Mouse (Mus musculus): ENCODE measurements around the gene Gpr12. TPM values are rescaled to one million over a fixed set of nuclear protein-coding genes. Genes with fewer than 3 reads are reported as not detected.

Gene Gpr12
- polyA plus RNA-seq, 2 experiments: 0.08 to 0.52 TPM

- no peak for TF ChIP-seq POLR2A (IDR thresholded peaks at IDR 0.05; ENCODE audit: borderline replicate concordance, extremely low read depth, insufficient read depth, insufficient read length)
- H3K9ac ChIP-seq (ENCODE audit: low read depth, low read length, severe bottlenecking): no peak overlapping the region
- H3K27me3 ChIP-seq (ENCODE audit: control insufficient read depth, insufficient read depth, low read length): no peaks in the 10 kb centered on the region
- H3K4me3 ChIP-seq (replicated peaks; ENCODE audit: low read length): no peak overlapping the region
- H3K9me3 ChIP-seq (ENCODE audit: control insufficient read depth, low read length): no peaks in the 10 kb centered on the region
- no peaks in the 10 kb centered on the region for H3K4me1 ChIP-seq (ENCODE audit: control insufficient read depth, insufficient read depth, low read length)
- ATAC-seq (ENCODE audit: low FRiP score, low read depth): no peak
- 58% methylated on average over 5 of the region's 5 CpGs for WGBS
- H3K27ac ChIP-seq (replicated peaks; ENCODE audit: low read depth, low read length): no peak overlapping the region
- DNase-seq (ENCODE audit: low spot score): peak; percentile 66
- no peak overlapping the region for H3K4me2 ChIP-seq (replicated peaks; ENCODE audit: low read depth, low read length, severe bottlenecking)
- no peaks in the 10 kb centered on the region for H3K36me3 ChIP-seq (ENCODE audit: control insufficient read depth, insufficient read depth, low read length)
Observed at GRCm38 (mm10) chr5:146627901-146628300, 42.9 kb upstream of the Gpr12 start.

DNA sequence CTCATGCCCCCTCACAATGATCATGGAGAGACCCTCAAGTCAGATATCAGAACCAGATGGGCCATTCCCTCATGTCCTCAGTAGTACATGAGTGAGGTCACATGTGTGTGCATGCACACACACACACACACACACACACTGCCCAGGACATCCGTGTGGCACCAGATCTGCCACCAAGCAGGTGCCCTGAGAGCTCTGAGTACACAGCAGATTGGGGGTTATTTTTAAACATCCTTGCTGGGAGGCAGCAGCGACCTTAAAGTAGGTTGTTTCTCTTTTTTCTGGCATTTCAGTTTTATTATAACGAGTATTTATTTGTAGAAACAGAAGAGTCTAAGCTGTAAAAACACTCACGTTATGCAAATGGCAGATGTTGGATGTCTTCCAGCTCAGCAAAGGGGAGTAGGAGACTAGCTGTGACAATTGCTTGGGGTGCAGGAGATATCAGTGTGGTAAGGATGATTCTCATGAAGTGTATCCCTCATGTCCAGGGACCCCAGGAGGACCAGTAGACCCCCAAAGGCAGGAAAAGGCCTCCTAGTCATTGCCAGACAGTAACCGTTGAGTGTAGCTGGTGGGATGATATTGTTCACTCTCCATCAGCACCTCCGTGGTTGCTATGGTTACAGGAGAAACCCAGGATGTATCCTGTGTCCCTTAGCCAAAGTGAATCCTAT lies 40.7 kb upstream of the Gpr12 start:
- ATAC-seq (ENCODE audit: low FRiP score, low read depth): no peak
- WGBS: 68% methylated on average over 6 of the region's 6 CpGs
- no peak overlapping the region for H3K4me3 ChIP-seq (replicated peaks; ENCODE audit: low read length)
- no peak overlapping the region for H3K4me2 ChIP-seq (replicated peaks; ENCODE audit: low read depth, low read length, severe bottlenecking)
- H3K27me3 ChIP-seq (ENCODE audit: control insufficient read depth, insufficient read depth, low read length): no peaks in the 10 kb centered on the region
- TF ChIP-seq POLR2A (IDR thresholded peaks at IDR 0.05; ENCODE audit: borderline replicate concordance, extremely low read depth, insufficient read depth, insufficient read length): no peak
- no peak overlapping the region for H3K27ac ChIP-seq (replicated peaks; ENCODE audit: low read depth, low read length)
- DNase-seq (ENCODE audit: low spot score): no peak
- H3K4me1 ChIP-seq (ENCODE audit: control insufficient read depth, insufficient read depth, low read length): no peaks in the 10 kb centered on the region
- H3K9me3 ChIP-seq (ENCODE audit: control insufficient read depth, low read length): no peaks in the 10 kb centered on the region
- H3K36me3 ChIP-seq (ENCODE audit: control insufficient read depth, insufficient read depth, low read length): no peaks in the 10 kb centered on the region
- H3K9ac ChIP-seq (ENCODE audit: low read depth, low read length, severe bottlenecking): no peak overlapping the region

DNA sequence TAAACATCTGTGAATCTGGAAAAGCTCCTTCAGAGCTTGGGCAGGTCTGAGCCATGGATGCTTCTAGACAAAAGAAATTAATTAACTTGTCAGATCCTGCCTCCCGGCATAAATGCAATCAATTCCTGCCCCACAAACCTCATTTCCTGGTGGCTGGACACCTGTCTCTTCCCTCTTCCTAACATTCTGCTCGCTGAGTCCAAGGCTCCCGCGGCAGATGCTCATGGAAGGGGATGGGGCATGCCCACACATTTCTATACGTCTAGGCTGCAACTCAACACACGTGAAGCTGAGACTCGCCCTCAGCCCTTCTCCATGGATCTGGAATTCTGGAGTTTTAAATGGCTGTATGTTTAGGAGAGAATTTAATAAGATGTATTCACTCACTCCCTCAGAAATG lies 26.8 kb upstream of the Gpr12 start:
- ATAC-seq (ENCODE audit: low FRiP score, low read depth) (no peak), DNase-seq (ENCODE audit: low spot score) (no peak)
- Histone ChIP-seq H3K36me3 (ENCODE audit: control insufficient read depth, insufficient read depth, low read length) (no peaks in the 10 kb centered on the region), H3K27ac (replicated peaks; ENCODE audit: low read depth, low read length) (no peak overlapping the region), H3K4me1 (ENCODE audit: control insufficient read depth, insufficient read depth, low read length) (peaks cover 11% of the 10 kb centered on the region), H3K4me3 (replicated peaks; ENCODE audit: low read length) (no peak overlapping the region), H3K9me3 (ENCODE audit: control insufficient read depth, low read length) (no peaks in the 10 kb centered on the region), H3K27me3 (ENCODE audit: control insufficient read depth, insufficient read depth, low read length) (no peaks in the 10 kb centered on the region), H3K4me2 (replicated peaks; ENCODE audit: low read depth, low read length, severe bottlenecking) (no peak overlapping the region), H3K9ac (ENCODE audit: low read depth, low read length, severe bottlenecking) (no peak overlapping the region)
- 36% methylated on average over 7 of the region's 7 CpGs for WGBS
- no peak for TF ChIP-seq POLR2A (IDR thresholded peaks at IDR 0.05; ENCODE audit: borderline replicate concordance, extremely low read depth, insufficient read depth, insufficient read length)

DNA sequence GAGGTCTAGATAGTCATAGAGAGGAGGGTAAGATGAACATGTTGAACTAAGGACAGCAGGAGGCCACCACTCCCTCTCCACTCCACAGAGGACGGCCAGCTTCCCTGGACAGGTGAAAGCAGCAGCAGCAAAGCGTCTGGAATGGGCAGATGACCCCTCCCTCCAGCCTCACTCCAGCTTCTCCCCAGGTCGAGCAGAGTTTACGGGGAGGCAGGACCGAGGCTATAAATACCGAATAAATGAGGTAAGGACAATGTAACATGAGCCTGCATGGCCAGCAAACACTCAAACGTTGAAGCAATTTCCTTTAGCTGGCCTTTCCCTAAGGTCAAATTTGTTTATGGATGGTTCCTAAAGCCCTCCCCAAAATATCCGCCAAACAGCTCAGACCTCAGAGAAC lies 26.0 kb upstream of the Gpr12 start:
- 2% methylated on average over 8 of the region's 8 CpGs for WGBS
- ATAC-seq (ENCODE audit: low FRiP score, low read depth): no peak

DNA sequence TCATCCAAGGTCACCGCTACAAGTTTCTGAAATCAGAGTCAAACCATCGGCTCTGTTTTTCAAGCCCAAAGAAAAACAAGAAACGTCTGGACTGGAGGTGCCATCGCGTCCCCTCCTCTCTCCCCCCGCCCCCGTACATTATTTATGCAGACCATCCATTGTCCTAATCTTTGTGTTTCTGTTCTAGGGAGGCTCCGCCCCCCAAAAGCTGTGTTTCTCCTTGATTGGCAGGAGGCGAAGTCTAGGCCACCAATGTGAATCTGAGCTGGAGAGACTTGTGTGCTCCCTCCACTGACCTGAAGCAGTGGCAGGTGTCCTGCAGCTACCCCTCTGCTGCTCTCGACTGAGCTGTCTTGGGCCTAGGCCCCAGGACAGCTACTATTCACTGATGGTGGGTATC lies 24.6 kb upstream of the Gpr12 start:
- WGBS: 54% methylated on average over 10 of the region's 10 CpGs
- TF ChIP-seq POLR2A (IDR thresholded peaks at IDR 0.05; ENCODE audit: borderline replicate concordance, extremely low read depth, insufficient read depth, insufficient read length): no peak
- no peak overlapping the region for H3K27ac ChIP-seq (replicated peaks; ENCODE audit: low read depth, low read length)
- no peak overlapping the region for H3K9ac ChIP-seq (ENCODE audit: low read depth, low read length, severe bottlenecking)
- H3K9me3 ChIP-seq (ENCODE audit: control insufficient read depth, low read length): no peaks in the 10 kb centered on the region
- H3K4me1 ChIP-seq (ENCODE audit: control insufficient read depth, insufficient read depth, low read length): peaks cover 11% of the 10 kb centered on the region
- no peaks in the 10 kb centered on the region for H3K27me3 ChIP-seq (ENCODE audit: control insufficient read depth, insufficient read depth, low read length)
- H3K4me2 ChIP-seq (replicated peaks; ENCODE audit: low read depth, low read length, severe bottlenecking): no peak overlapping the region
- ATAC-seq (ENCODE audit: low FRiP score, low read depth) (no peak), DNase-seq (ENCODE audit: low spot score) (no peak)
- no peaks in the 10 kb centered on the region for H3K36me3 ChIP-seq (ENCODE audit: control insufficient read depth, insufficient read depth, low read length)
- no peak overlapping the region for H3K4me3 ChIP-seq (replicated peaks; ENCODE audit: low read length)

More for the DNA sequence above, 26.0 kb upstream of the Gpr12 start:
- H3K4me2 ChIP-seq (replicated peaks; ENCODE audit: low read depth, low read length, severe bottlenecking): no peak overlapping the region
- no peaks in the 10 kb centered on the region for H3K27me3 ChIP-seq (ENCODE audit: control insufficient read depth, insufficient read depth, low read length)
- DNase-seq (ENCODE audit: low spot score): no peak
- H3K36me3 ChIP-seq (ENCODE audit: control insufficient read depth, insufficient read depth, low read length): no peaks in the 10 kb centered on the region
- no peaks in the 10 kb centered on the region for H3K9me3 ChIP-seq (ENCODE audit: control insufficient read depth, low read length)
- peaks cover 11% of the 10 kb centered on the region for H3K4me1 ChIP-seq (ENCODE audit: control insufficient read depth, insufficient read depth, low read length)
- no peak overlapping the region for H3K9ac ChIP-seq (ENCODE audit: low read depth, low read length, severe bottlenecking)
- H3K4me3 ChIP-seq (replicated peaks; ENCODE audit: low read length): no peak overlapping the region
- no peak overlapping the region for H3K27ac ChIP-seq (replicated peaks; ENCODE audit: low read depth, low read length)
- no peak for TF ChIP-seq POLR2A (IDR thresholded peaks at IDR 0.05; ENCODE audit: borderline replicate concordance, extremely low read depth, insufficient read depth, insufficient read length)

Data from limb, embryonic 14.5 days (tissue).